Mouse (Mus musculus): ENCODE measurements at regions not wholly inside any gene's neighbourhood (a gene's known extent, or its start where the extent isn't known, plus 50 kb on each side); places are given as distances from the start of the nearest gene placed in this dataset.

GRCm38 (mm10) chr16:25042669-25043440 lies 243.8 kb upstream of the Tprg start:
- no peak for DNase-seq (ENCODE audit: low read depth, low spot score)

- no peak for DNase-seq (ENCODE audit: low read depth, low spot score)
Measured at GRCm38 (mm10) chr16:25044637-25045036, 242.0 kb upstream of the Tprg start.

- DNase-seq (ENCODE audit: low read depth, low spot score), result no peak
Measured at GRCm38 (mm10) chr16:25047726-25048125, 238.9 kb upstream of the Tprg start.

- DNase-seq (ENCODE audit: low read depth, low spot score), result no peak
Measured at GRCm38 (mm10) chr16:25049928-25050510, 236.6 kb upstream of the Tprg start.

- DNase-seq (ENCODE audit: low read depth, low spot score), result no peak
Measured at GRCm38 (mm10) chr16:25051044-25051443, 235.6 kb upstream of the Tprg start.

- DNase-seq (ENCODE audit: low read depth, low spot score), result no peak
Measured at GRCm38 (mm10) chr16:25052428-25052827, 234.2 kb upstream of the Tprg start.

- peak; percentile 83 for DNase-seq (ENCODE audit: low read depth, low spot score)
Measured at GRCm38 (mm10) chr16:25052917-25053343, 233.7 kb upstream of the Tprg start.

- no peak for DNase-seq (ENCODE audit: low read depth, low spot score)
Measured at GRCm38 (mm10) chr16:25054304-25054703, 232.3 kb upstream of the Tprg start.

GRCm38 (mm10) chr16:25055376-25055775 lies 231.2 kb upstream of the Tprg start:
- no peak for DNase-seq (ENCODE audit: low read depth, low spot score)

- DNase-seq (ENCODE audit: low read depth, low spot score), result no peak
Measured at GRCm38 (mm10) chr16:25058051-25058747, 228.4 kb upstream of the Tprg start.

- no peak for DNase-seq (ENCODE audit: low read depth, low spot score)
Measured at GRCm38 (mm10) chr16:25058812-25059501, 227.7 kb upstream of the Tprg start.

GRCm38 (mm10) chr16:25059504-25059992 lies 227.1 kb upstream of the Tprg start:
- DNase-seq (ENCODE audit: low read depth, low spot score), result no peak

GRCm38 (mm10) chr16:25060266-25060665 lies 226.4 kb upstream of the Tprg start:
- no peak for DNase-seq (ENCODE audit: low read depth, low spot score)

GRCm38 (mm10) chr16:25061631-25062030 lies 225.0 kb upstream of the Tprg start:
- DNase-seq (ENCODE audit: low read depth, low spot score), result no peak

GRCm38 (mm10) chr16:25063981-25064380 lies 222.6 kb upstream of the Tprg start:
- DNase-seq (ENCODE audit: low read depth, low spot score), result no peak

- peak; percentile 74 for DNase-seq (ENCODE audit: low read depth, low spot score)
Measured at GRCm38 (mm10) chr16:25064538-25064937, 222.1 kb upstream of the Tprg start.

- DNase-seq (ENCODE audit: low read depth, low spot score), result no peak
Measured at GRCm38 (mm10) chr16:25066822-25067221, 219.8 kb upstream of the Tprg start.

GRCm38 (mm10) chr16:25067276-25068249 lies 219.1 kb upstream of the Tprg start:
- DNase-seq (ENCODE audit: low read depth, low spot score), result peak; percentile 60

- no peak for DNase-seq (ENCODE audit: low read depth, low spot score)
Measured at GRCm38 (mm10) chr16:25080811-25081210, 205.8 kb upstream of the Tprg start.

GRCm38 (mm10) chr16:25083729-25084128 lies 202.9 kb upstream of the Tprg start:
- no peak for DNase-seq (ENCODE audit: low read depth, low spot score)
